Mouse (Mus musculus) cerebellum, adult 2 months (tissue): ENCODE measurements around the gene Pwwp2b.

ENCODE experiments used
- CTCF ChIP-seq: fragments of 200-500 bp; IDR thresholded peaks from 2 replicates; pipeline ENCODE4 v1.5.1; 2011; ENCODE audit warnings: low read depth, mild to moderate bottlenecking, control low read depth, low read length, moderate library complexity, borderline replicate concordance; ENCODE audit not compliant: insufficient read depth
- POLR2A ChIP-seq: fragments of 200-500 bp; IDR thresholded peaks from 2 replicates; pipeline ENCODE4 v1.6.1; 2011; ENCODE audit warnings: low read length, control low read depth, borderline replicate concordance; ENCODE audit not compliant: insufficient read depth

DNA sequence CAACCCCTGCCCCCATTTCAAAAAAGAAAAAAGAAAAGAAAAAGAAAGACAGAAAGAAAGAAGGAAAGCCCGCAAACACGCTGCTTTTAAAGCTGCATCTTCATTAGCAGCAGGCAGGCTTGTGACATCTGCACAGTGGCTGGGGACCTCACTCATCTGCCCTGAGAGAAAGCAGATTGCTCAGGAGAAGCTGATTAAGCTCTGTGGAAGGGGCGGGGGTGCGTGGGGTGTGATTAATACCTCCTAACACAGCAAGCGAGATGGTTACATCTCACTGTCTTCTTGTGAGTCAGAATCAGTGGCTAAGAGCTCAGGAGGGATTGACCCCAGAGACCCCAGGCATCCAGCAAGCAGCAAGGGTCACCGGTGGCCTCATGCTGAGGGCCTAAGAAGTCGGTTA, 29.3 kb downstream of the Pwwp2b start:
- TF ChIP-seq POLR2A (no peak), CTCF (no peak)
